Mouse (Mus musculus) right cerebral cortex, postnatal 14 days (tissue): Measurements from ENCODE around the gene Vmn1r124.
"Not testable (repeated sequence)": the region's sequence is repeated elsewhere in the genome, so short reads cannot be mapped to it uniquely, and the experiment has no call there.

Experiments
- DNase-seq: peaks from one replicate; pipeline ENCODE4 v3.0.0; 2022

Gene Vmn1r124

DNA sequence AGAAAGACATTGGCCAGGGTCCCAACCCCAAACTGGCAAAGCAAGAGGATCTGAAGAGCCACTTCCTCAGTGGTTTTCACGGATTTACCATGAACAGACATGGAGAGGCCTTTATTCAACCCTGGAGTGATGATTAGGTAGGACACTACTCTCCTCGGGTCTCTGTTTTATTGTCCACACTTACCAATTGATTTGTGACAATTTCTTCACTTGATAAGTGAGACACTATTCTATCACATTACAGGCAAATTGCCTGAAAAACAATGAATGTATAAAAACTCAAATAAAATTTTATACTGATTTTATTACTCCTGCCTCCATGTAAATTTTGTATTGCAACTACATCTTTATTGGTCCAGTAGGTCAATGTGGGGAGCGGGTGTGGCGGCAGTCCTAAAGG, at the start of gene Vmn1r124:
TSS of gene Vmn1r124 (minus strand) at position 101 of the 400 bp plus-strand sequence.
- DNase-seq: not testable (repeated sequence)

DNA sequence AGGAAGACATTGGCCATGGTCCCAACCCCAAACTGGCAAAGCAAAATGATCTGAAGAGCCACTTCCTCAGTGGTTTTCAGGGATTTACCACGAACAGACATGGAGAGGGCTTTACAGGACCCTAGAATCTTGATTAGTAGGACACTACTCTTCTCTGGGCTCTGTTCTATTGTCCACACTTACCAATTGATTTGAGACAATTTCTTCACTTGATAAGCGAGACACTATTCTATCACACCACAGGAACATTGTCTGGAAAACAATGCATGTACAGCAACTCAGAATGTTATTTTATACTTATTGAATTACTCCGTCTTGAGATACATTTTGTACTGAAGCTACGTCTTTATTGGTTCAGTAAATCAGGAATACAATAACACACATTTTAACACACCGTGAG, 41.0 kb upstream of the Vmn1r124 start, which contains the start of gene Vmn1r126:
TSS of gene Vmn1r126 (minus strand) at position 101 of the 400 bp plus-strand sequence.
- DNase-seq: not testable (repeated sequence)

DNA sequence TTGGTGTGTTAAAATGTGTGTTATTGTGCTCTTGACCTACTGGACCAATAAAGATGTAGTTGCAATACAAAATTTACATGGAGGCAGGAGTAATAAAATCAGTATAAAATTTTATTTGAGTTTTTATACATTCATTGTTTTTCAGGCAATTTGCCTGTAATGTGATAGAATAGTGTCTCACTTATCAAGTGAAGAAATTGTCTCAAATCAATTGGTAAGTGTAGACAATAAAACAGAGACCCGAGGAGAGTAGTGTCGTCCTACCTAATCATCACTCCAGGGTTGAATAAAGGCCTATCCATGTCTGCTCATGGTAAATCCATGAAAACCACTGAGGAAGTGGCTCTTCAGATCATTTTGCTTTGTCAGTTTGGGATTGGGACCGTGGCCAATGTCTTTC, 11.5 kb upstream of the Vmn1r124 start, which contains the start of gene Vmn1r125:
TSS of gene Vmn1r125 (plus strand) at position 301 of the 400 bp plus-strand sequence.
- DNase-seq: not testable (repeated sequence)
